Mouse (Mus musculus) liver, postnatal 0 days (tissue): ENCODE results near the gene Dlg5. TPM values are rescaled to one million over a fixed set of nuclear protein-coding genes. Genes with fewer than 3 reads are reported as not detected.

Experiments
- ATAC-seq: fragments of 200-750 bp; cut with Nextera tagmentation; 2 replicates; pipeline ENCODE4 v1.8.0; 2017; ENCODE audit warnings: mild to moderate bottlenecking, moderate library complexity
- DNase-seq: peaks from one replicate; pipeline ENCODE4 v3.0.0-alpha.2; 2016
- H3K27ac ChIP-seq: fragments of 300-500 bp; sonication (generic); 2 replicates; pipeline ENCODE4 v1.5.1; 2014; ENCODE audit warnings: antibody characterized with exemption, moderate library complexity, mild to moderate bottlenecking, low read depth
- H3K27me3 ChIP-seq: fragments of 300-500 bp; sonication (generic); 2 replicates; pipeline ENCODE4 v1.6.1; 2014; ENCODE audit warnings: low read length, control low read depth, mixed read lengths; ENCODE audit not compliant: insufficient read depth
- H3K36me3 ChIP-seq: fragments of 300-500 bp; sonication (generic); replicated peaks from 2 replicates; pipeline ENCODE4 v1.6.1; 2014; ENCODE audit warnings: mild to moderate bottlenecking, control low read depth, low read length, moderate library complexity, mixed read lengths; ENCODE audit not compliant: insufficient read depth
- H3K4me1 ChIP-seq: fragments of 300-500 bp; sonication (generic); 2 replicates; pipeline ENCODE4 v1.6.1; 2014; ENCODE audit warnings: antibody characterized with exemption, mild to moderate bottlenecking, control low read depth; ENCODE audit not compliant: insufficient read depth
- H3K4me2 ChIP-seq: fragments of 300-500 bp; sonication (generic); 2 replicates; pipeline ENCODE4 v1.6.1; 2014; ENCODE audit warnings: low read depth, mild to moderate bottlenecking, low read length, moderate library complexity, mixed read lengths
- H3K4me3 ChIP-seq: fragments of 300-500 bp; sonication (generic); 2 replicates; pipeline ENCODE4 v1.5.1; 2014; ENCODE audit warnings: low read depth, low read length
- H3K9ac ChIP-seq: fragments of 300-500 bp; sonication (generic); replicated peaks from 2 replicates; pipeline ENCODE4 v1.6.1; 2014; ENCODE audit warnings: mild to moderate bottlenecking, moderate library complexity
- H3K9me3 ChIP-seq: fragments of 300-500 bp; sonication (generic); 2 replicates; pipeline ENCODE4 v1.6.1; 2016; ENCODE audit warnings: mild to moderate bottlenecking, control low read depth, low read length, mixed read lengths
- CTCF ChIP-seq: sonication (generic); IDR thresholded peaks from 2 replicates; pipeline ENCODE4 v1.5.1; 2016; ENCODE audit warnings: antibody characterized with exemption, low read depth
- EP300 ChIP-seq: IDR thresholded peaks from 2 replicates; pipeline ENCODE4 v1.6.1; 2016; ENCODE audit warnings: antibody characterized with exemption, low read depth, mild to moderate bottlenecking
- WGBS: fragments of 180-500 bp; shearing (Covaris S2); extraction: QIAGEN DNeasy Blood & Tissue Kit; methylation state at CpG from one replicate; pipeline ENCODE4 v1.1.7; 2014; ENCODE audit not compliant: insufficient replicate concordance; 5-methylcytosine and 5-hydroxymethylcytosine counted together
- polyA plus RNA-seq: library from polyadenylated mRNA; unstranded; fragments of >200 nt; fragmentation: Nextera tagmentation; extraction: Ambion mirVana; gene quantifications from 2 replicates; pipeline ENCODE4 v1.2.1, GENCODE M21; 2015

Gene Dlg5
- polyA plus RNA-seq, 1 experiment from 2014 or later: 0.88 TPM

GRCm38 (mm10) chr14:24176609-24177008 lies 69.1 kb downstream of the Dlg5 start:
- no peak overlapping the region for H3K4me3 ChIP-seq
- H3K27me3 ChIP-seq: no peaks in the 10 kb centered on the region
- ATAC-seq (no peak), DNase-seq (no peak)
- WGBS: 82% methylated on average over 10 of the region's 10 CpGs
- H3K4me2 ChIP-seq: no peak overlapping the region
- no peak for TF ChIP-seq CTCF
- TF ChIP-seq EP300: no peak
- no peaks in the 10 kb centered on the region for H3K36me3 ChIP-seq
- no peaks in the 10 kb centered on the region for H3K4me1 ChIP-seq
- H3K27ac ChIP-seq: no peak overlapping the region
- no peak overlapping the region for H3K9ac ChIP-seq
- no peaks in the 10 kb centered on the region for H3K9me3 ChIP-seq

GRCm38 (mm10) chr14:24173326-24173725 lies 72.4 kb downstream of the Dlg5 start:
- H3K27me3 ChIP-seq: no peaks in the 10 kb centered on the region
- no peak overlapping the region for H3K4me3 ChIP-seq
- H3K36me3 ChIP-seq: no peaks in the 10 kb centered on the region
- ATAC-seq (no peak), DNase-seq (no peak)
- H3K4me2 ChIP-seq: no peak overlapping the region
- no peaks in the 10 kb centered on the region for H3K9me3 ChIP-seq
- H3K9ac ChIP-seq: no peak overlapping the region
- H3K27ac ChIP-seq: no peak overlapping the region
- TF ChIP-seq EP300 (no peak), CTCF (no peak)
- H3K4me1 ChIP-seq: no peaks in the 10 kb centered on the region
- 76% methylated on average over 6 of the region's 6 CpGs for WGBS

GRCm38 (mm10) chr14:24171639-24172311 lies 73.9 kb downstream of the Dlg5 start:
- DNase-seq (no peak), ATAC-seq (no peak)
- no peak overlapping the region for H3K4me3 ChIP-seq
- H3K4me2 ChIP-seq: no peak overlapping the region
- H3K9ac ChIP-seq: no peak overlapping the region
- WGBS: 69% methylated on average over 13 of the region's 13 CpGs
- H3K9me3 ChIP-seq: no peaks in the 10 kb centered on the region
- H3K27me3 ChIP-seq: no peaks in the 10 kb centered on the region
- TF ChIP-seq EP300: no peak
- TF ChIP-seq CTCF: no peak
- no peaks in the 10 kb centered on the region for H3K36me3 ChIP-seq
- H3K27ac ChIP-seq: no peak overlapping the region
- no peaks in the 10 kb centered on the region for H3K4me1 ChIP-seq

- WGBS: 88% methylated on average over 8 of the region's 8 CpGs
- no peaks in the 10 kb centered on the region for H3K4me1 ChIP-seq
- no peak for DNase-seq
- TF ChIP-seq EP300 (no peak), CTCF (no peak)
- no peak overlapping the region for H3K9ac ChIP-seq
- no peaks in the 10 kb centered on the region for H3K27me3 ChIP-seq
- H3K4me3 ChIP-seq: no peak overlapping the region
- H3K27ac ChIP-seq: no peak overlapping the region
- no peak overlapping the region for H3K4me2 ChIP-seq
- H3K36me3 ChIP-seq: no peaks in the 10 kb centered on the region; the same call in 1 of the 2 replicates
- no peak for ATAC-seq
- no peaks in the 10 kb centered on the region for H3K9me3 ChIP-seq
These were observed 79.7 kb downstream of the Dlg5 start for GRCm38 (mm10) chr14:24166046-24166445.

- Histone ChIP-seq H3K27me3 (no peaks in the 10 kb centered on the region), H3K9me3 (no peaks in the 10 kb centered on the region), H3K4me2 (no peak overlapping the region), H3K4me3 (no peak overlapping the region), H3K36me3 (no peaks in the 10 kb centered on the region; the same call in 1 of the 2 replicates), H3K9ac (no peak overlapping the region), H3K4me1 (no peaks in the 10 kb centered on the region), H3K27ac (no peak overlapping the region)
- DNase-seq: no peak
- TF ChIP-seq CTCF (no peak), EP300 (no peak)
- ATAC-seq: peak; percentile 38; the same call in 1 of the 2 replicates
- WGBS: 80% methylated on average over 8 of the region's 8 CpGs
These were observed 80.9 kb downstream of the Dlg5 start for GRCm38 (mm10) chr14:24164721-24165367.

GRCm38 (mm10) chr14:24162856-24163255 lies 82.9 kb downstream of the Dlg5 start:
- Histone ChIP-seq H3K27me3 (no peaks in the 10 kb centered on the region), H3K4me1 (no peaks in the 10 kb centered on the region), H3K27ac (no peak overlapping the region), H3K4me3 (no peak overlapping the region), H3K36me3 (no peaks in the 10 kb centered on the region; the same call in 1 of the 2 replicates), H3K9ac (no peak overlapping the region), H3K4me2 (no peak overlapping the region), H3K9me3 (no peaks in the 10 kb centered on the region)
- no peak for TF ChIP-seq EP300
- TF ChIP-seq CTCF: no peak
- WGBS: 80% methylated on average over 10 of the region's 10 CpGs
- ATAC-seq (no peak), DNase-seq (no peak)
